Mouse (Mus musculus): ENCODE data around the gene Sox5.
A peak's percentile ranks its signal among the peaks of the same experiment; 100 is the strongest.

The Sox5 gene

DNA sequence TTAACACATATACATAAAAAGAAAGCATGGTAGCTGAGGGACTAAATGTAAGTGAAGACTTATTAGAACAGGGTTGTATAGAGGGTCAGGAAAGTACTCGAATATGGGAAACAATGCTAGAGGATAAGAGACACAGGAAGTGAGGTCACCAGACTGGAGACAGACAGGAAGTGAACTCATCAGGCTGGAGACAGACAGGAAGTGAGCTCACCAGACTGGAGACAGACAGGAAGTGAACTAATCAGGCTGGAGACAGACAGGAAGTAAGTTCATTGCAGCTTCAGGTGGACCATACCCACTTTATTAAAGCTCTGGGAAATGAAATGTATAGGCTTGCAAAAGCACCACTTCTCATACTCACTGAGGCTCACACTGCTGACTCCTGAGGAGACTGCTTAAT, 680.9 kb downstream of the Sox5 start:
- no peak for DNase-seq (ENCODE audit: low spot score)

GRCm38 (mm10) chr6:144098119-144098518, 683.7 kb downstream of the Sox5 start:
- DNase-seq (ENCODE audit: low spot score): no peak

DNA sequence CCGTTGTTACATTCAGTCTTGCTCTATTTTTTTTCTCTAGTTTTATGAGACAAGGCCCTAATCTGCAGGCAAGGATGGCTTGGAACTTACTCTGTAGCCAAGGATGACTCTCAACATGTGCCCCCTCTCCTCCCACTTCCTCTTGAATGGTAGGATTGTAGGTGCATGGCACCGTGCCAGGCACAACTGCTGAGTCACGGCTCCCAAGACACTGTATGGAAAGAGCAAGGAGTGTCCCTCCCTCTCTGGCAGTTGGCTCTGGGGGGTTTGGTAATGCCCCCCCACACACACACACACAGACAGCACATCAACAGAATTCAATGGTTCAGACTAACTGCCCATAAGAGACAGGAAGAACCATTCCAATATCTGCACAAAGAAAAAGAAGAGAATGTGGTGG, 693.5 kb downstream of the Sox5 start:
- DNase-seq (ENCODE audit: low spot score): no peak

GRCm38 (mm10) chr6:144086096-144086810, 695.5 kb downstream of the Sox5 start:
- DNase-seq (ENCODE audit: low spot score): no peak

- no peak for DNase-seq (ENCODE audit: low spot score)
Measured at GRCm38 (mm10) chr6:144082297-144082696, 699.5 kb downstream of the Sox5 start.

DNA sequence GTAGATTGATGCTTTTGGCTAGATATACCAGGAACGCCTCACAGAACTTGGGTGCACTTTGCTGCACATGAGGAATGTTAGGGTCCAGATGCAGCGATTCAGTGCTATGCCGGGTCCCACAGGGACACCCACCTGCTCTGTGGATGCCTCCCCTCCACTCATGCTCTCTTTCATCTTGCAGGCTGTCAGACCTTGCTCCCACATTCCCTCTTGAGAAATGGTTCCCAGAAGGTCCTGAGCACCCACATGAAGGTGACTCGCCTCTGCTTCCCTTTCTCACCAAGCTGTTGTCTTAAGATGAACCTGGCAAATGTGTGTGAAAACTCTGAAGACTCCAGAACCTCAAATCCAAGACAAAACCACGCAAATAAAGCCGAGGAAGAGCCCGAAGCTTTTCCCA, 704.0 kb downstream of the Sox5 start:
- DNase-seq (ENCODE audit: low spot score): no peak

GRCm38 (mm10) chr6:144076376-144076775, 705.4 kb downstream of the Sox5 start:
- no peak for DNase-seq (ENCODE audit: low spot score)

DNA sequence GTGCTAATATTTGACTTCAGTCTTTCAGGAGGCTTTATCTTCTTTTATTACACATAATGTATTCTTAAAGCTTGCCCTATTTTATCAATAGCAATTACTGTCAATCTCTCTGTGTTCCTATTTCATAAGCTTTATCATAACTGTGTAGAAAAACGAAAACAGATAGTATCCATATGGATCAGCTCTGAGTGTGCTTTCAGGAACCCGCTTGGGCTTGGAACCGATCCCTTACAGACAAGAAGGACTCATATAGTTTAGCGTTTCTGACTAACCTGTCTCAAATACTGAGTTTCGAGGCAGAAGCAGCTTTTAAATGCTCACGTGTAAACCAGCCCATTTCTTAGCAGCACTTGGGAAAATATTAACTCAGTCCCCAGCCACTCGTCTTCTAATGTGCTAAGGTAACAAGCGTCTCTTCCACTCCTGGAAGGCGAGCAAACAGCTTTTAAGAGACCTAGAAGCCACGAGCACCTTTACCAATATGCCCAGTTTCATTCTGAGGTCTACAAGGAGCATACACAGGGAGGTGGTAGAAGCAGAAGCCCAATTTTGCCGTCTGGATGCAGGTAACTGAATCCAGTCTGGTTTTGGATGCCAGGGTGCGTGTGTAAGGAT, 706.3 kb downstream of the Sox5 start:
- DNase-seq (ENCODE audit: low spot score): no peak

DNA sequence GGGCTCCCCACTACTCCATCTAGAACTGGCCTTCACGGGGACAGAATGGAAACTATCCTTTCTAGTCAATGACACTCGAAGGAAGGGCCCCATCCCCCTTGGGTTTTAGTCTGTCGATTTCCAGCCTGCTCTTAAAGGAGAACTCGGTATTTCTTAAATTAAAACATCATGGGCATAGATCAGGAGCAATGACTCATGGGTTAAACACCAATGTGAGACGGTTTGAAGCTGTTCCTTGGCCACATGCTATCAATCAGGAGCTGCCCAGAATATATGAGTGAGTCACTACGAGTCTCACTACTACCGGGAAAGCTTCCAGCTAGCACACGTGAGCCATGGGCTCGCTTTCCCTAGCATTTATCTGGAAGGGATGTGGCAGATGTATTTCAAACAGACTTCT, 707.0 kb downstream of the Sox5 start:
- no peak for DNase-seq (ENCODE audit: low spot score)

DNA sequence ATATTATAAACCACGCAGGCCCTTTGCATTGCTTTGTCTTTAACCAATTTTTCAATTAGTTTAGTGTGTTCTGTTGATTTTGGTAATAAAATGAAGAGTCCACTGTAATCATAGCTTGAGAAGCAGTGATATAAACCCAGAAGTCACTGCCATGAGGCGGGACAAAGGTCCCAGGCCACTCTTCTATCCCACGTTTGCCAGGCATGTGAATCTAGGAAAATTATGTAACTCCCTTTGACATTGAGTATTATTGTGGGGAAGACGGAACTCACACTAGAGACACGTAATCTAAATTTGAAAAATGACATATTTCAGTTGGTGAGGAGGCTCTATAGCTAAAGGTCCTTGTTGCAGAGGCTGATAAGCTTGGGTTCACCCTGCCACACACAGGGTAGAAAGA, 711.3 kb downstream of the Sox5 start:
- DNase-seq (ENCODE audit: low spot score): no peak

GRCm38 (mm10) chr6:144067491-144067890, 714.3 kb downstream of the Sox5 start:
- DNase-seq (ENCODE audit: low spot score): no peak

GRCm38 (mm10) chr6:144062428-144062827, 719.3 kb downstream of the Sox5 start:
- no peak for DNase-seq (ENCODE audit: low spot score)

- DNase-seq (ENCODE audit: low spot score): no peak
Measured at GRCm38 (mm10) chr6:144061814-144062213, 720.0 kb downstream of the Sox5 start.

GRCm38 (mm10) chr6:144057098-144057632, 724.6 kb downstream of the Sox5 start:
- DNase-seq (ENCODE audit: low spot score): no peak

GRCm38 (mm10) chr6:144056252-144057097, 725.3 kb downstream of the Sox5 start:
- peak; percentile 23 for DNase-seq (ENCODE audit: low spot score)

DNA sequence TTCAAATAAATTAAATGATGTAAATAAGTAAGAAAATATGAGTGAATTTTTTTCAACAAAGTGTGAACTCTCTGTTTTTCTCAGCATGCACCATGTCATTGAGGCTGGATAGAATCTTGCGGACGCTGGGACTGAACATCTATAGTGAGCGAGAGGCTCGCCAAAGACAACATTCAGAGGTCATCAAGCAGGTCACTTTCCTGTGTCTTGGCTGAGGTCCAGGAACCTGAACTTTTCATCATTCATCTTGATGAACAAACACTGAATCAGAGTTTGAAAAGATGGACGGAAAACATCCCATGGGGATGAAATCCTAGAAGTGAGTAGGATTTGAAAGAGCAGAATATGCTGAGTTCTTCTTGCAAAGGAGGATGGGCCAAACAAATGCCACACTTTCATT, 729.3 kb downstream of the Sox5 start:
- DNase-seq (ENCODE audit: low spot score): no peak

DNA sequence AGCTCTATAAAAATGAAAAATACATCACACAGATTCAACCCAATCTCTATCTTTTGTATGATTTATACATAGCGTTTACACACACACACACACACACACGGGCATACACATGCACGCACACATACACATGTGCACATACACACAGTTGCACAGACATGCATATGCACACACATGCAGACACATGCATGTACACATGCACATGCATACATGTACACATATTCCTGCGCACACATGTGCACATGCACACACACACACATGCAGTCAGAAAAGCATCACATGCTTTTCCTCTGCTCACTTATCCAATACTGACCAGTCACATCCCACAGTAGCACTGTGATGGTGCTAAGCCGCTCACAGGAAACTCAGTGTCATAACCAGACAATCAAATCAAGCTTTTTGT, 730.5 kb downstream of the Sox5 start:
- no peak for DNase-seq (ENCODE audit: low spot score)

- no peak for DNase-seq (ENCODE audit: low spot score)
Measured at GRCm38 (mm10) chr6:144048201-144048924, 733.4 kb downstream of the Sox5 start.

DNA sequence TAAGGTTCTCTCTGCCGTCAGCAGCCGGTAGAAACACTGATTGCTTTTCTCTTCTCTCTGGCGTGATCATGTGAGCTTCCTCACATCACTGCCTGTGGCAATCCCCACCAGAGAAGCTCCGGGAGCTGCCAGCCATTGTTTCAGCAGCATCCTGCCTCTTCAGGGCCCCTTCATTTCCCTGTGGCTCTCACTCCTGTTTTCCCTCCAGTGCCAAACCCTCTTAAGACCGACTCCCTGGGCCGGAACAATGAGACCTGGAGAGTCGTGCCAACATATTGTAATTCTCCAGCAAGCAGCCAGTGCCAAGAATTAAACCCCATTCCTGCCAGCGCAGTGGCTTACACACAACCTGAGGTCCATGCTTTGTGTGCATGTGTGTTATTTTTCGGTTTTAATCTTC, 736.3 kb downstream of the Sox5 start:
- DNase-seq (ENCODE audit: low spot score): no peak

- no peak for DNase-seq (ENCODE audit: low spot score)
Measured at GRCm38 (mm10) chr6:144044381-144044780, 737.4 kb downstream of the Sox5 start.

- no peak for DNase-seq (ENCODE audit: low spot score)
Measured at GRCm38 (mm10) chr6:144042936-144043335, 738.8 kb downstream of the Sox5 start.

- no peak for DNase-seq (ENCODE audit: low spot score)
Measured at GRCm38 (mm10) chr6:144041941-144042340, 739.8 kb downstream of the Sox5 start.
